Mouse (Mus musculus) CH12.LX (cell line): ENCODE results near the gene Psmd8. TPM values are rescaled to one million over a fixed set of nuclear protein-coding genes. Genes with fewer than 3 reads are reported as not detected.

Experiments used
- DNase-seq: peaks from one replicate; pipeline ENCODE4 v3.0.0-alpha.2; 2013; ENCODE audit errors: extremely low read depth
- H3K27ac ChIP-seq: 2 replicates; pipeline ENCODE4 v1.5.1; 2012; ENCODE audit warnings: low read depth, mild to moderate bottlenecking, control low read depth, moderate library complexity; ENCODE audit not compliant: insufficient read depth
- H3K27me3 ChIP-seq: replicated peaks from 2 replicates; pipeline ENCODE3; 2012; ENCODE audit warnings: inconsistent platforms
- H3K36me3 ChIP-seq, 2 experiments: replicated peaks in 1 of 2; 2 replicates each; pipeline versions ENCODE3 to v1.6.1; 2012; ENCODE audit warnings: inconsistent platforms in 1 of 2, low read length in 1 of 2, mild to moderate bottlenecking in 1 of 2, mixed read lengths in 1 of 2, moderate library complexity in 1 of 2; ENCODE audit not compliant: control insufficient read depth in 1 of 2, insufficient read depth in 1 of 2
- H3K4me1 ChIP-seq, 2 experiments: 2 replicates each; pipeline ENCODE4 v1.6.1; 2012; ENCODE audit warnings: inconsistent platforms in 1 of 2, moderate library complexity in 1 of 2; ENCODE audit not compliant: insufficient read depth in 2 of 2, control insufficient read depth in 1 of 2
- H3K4me2 ChIP-seq: 2 replicates; pipeline ENCODE4 v1.6.1; 2012; ENCODE audit warnings: low read depth, mild to moderate bottlenecking, control low read depth; ENCODE audit not compliant: poor library complexity, insufficient read depth, severe bottlenecking
- H3K4me3 ChIP-seq, 3 experiments: fragments of 150-350 bp in 1 of 3; sonication (generic) in 1 of 3; replicated peaks in 1 of 3; 2 replicates each; pipeline versions ENCODE3 to v1.5.1; 2011 to 2012; ENCODE audit warnings: low read depth in 2 of 3, low read length in 2 of 3, mild to moderate bottlenecking in 2 of 3, moderate library complexity in 2 of 3, control low read depth in 1 of 3, improper control_type of control experiment in 1 of 3, inconsistent platforms in 1 of 3, mixed read lengths in 1 of 3; ENCODE audit not compliant: poor library complexity in 1 of 3
- H3K79me2 ChIP-seq: replicated peaks from 2 replicates; pipeline ENCODE4 v1.6.1; 2012; ENCODE audit warnings: mild to moderate bottlenecking, moderate library complexity; ENCODE audit not compliant: control insufficient read depth, poor library complexity, insufficient read depth, severe bottlenecking; ENCODE audit errors: extremely low read depth
- H3K9ac ChIP-seq: 2 replicates; pipeline ENCODE4 v1.6.1; 2012; ENCODE audit warnings: low read depth, mild to moderate bottlenecking, control low read depth, moderate library complexity; ENCODE audit not compliant: insufficient read depth
- H3K9me3 ChIP-seq: replicated peaks from 2 replicates; pipeline ENCODE3; 2012; ENCODE audit warnings: low read length, inconsistent platforms, mixed read lengths
- BHLHE40 ChIP-seq: IDR thresholded peaks from 2 replicates; pipeline ENCODE4 v1.6.1; 2011; ENCODE audit warnings: mild to moderate bottlenecking, low read depth, low read length, improper control_type of control experiment
- CHD1 ChIP-seq: IDR thresholded peaks from 2 replicates; pipeline ENCODE4 v1.6.1; 2012; ENCODE audit warnings: low read depth, low read length, improper control_type of control experiment, inconsistent platforms
- CHD2 ChIP-seq: IDR thresholded peaks from 2 replicates; pipeline ENCODE4 v1.6.1; 2011; ENCODE audit warnings: low read length, improper control_type of control experiment
- CTCF ChIP-seq, 2 experiments: IDR thresholded peaks in 1 of 2; conservative IDR thresholded peaks in 1 of 2; 2 replicates each; pipeline ENCODE4 v1.5.1; 2011 to 2012; ENCODE audit warnings: low read depth in 2 of 2, low read length in 2 of 2, improper control_type of control experiment in 1 of 2, inconsistent platforms in 1 of 2, mild to moderate bottlenecking in 1 of 2, moderate library complexity in 1 of 2
- E2F4 ChIP-seq: IDR thresholded peaks from 2 replicates; pipeline ENCODE4 v1.6.1; 2011; ENCODE audit warnings: low read depth, low read length, improper control_type of control experiment; ENCODE audit not compliant: insufficient replicate concordance
- ELF1 ChIP-seq: IDR thresholded peaks from 2 replicates; pipeline ENCODE4 v1.6.1; 2014; ENCODE audit warnings: low read depth, mild to moderate bottlenecking, inconsistent platforms, low read length, improper control_type of control experiment
- EP300 ChIP-seq: IDR thresholded peaks from 2 replicates; pipeline ENCODE4 v1.6.1; 2011; ENCODE audit warnings: low read length, improper control_type of control experiment
- ETS1 ChIP-seq: conservative IDR thresholded peaks from 2 replicates; pipeline ENCODE4 v1.6.1; 2012; ENCODE audit warnings: low read depth, mild to moderate bottlenecking, inconsistent platforms, low read length, improper control_type of control experiment, moderate library complexity
- GABPA ChIP-seq: IDR thresholded peaks from 2 replicates; pipeline ENCODE4 v1.6.1; 2012; ENCODE audit warnings: low read depth, low read length, improper control_type of control experiment, inconsistent platforms; ENCODE audit not compliant: insufficient replicate concordance
- HCFC1 ChIP-seq: IDR thresholded peaks from 2 replicates; pipeline ENCODE4 v1.6.1; 2012; ENCODE audit warnings: low read depth, mild to moderate bottlenecking, inconsistent platforms, low read length, improper control_type of control experiment
- IRF4 ChIP-seq: IDR thresholded peaks from 2 replicates; pipeline ENCODE4 v1.6.1; 2014; ENCODE audit warnings: low read depth, mild to moderate bottlenecking, inconsistent platforms, low read length, improper control_type of control experiment
- JUN ChIP-seq: IDR thresholded peaks from 2 replicates; pipeline ENCODE4 v1.6.1; 2011; ENCODE audit warnings: low read depth, mild to moderate bottlenecking, low read length, improper control_type of control experiment, moderate library complexity; ENCODE audit not compliant: insufficient read depth
- KAT2A ChIP-seq: IDR thresholded peaks from 2 replicates; pipeline ENCODE4 v1.6.1; 2012; ENCODE audit warnings: low read length, improper control_type of control experiment, inconsistent platforms; ENCODE audit not compliant: insufficient replicate concordance
- MAFK ChIP-seq: IDR thresholded peaks from 2 replicates; pipeline ENCODE4 v1.6.1; 2011; ENCODE audit warnings: low read length, improper control_type of control experiment; ENCODE audit not compliant: insufficient replicate concordance
- MAX ChIP-seq: IDR thresholded peaks from 2 replicates; pipeline ENCODE4 v1.6.1; 2011; ENCODE audit warnings: low read length, improper control_type of control experiment
- MAZ ChIP-seq: IDR thresholded peaks from 2 replicates; pipeline ENCODE4 v1.6.1; 2012; ENCODE audit warnings: low read depth, mild to moderate bottlenecking, inconsistent platforms, low read length, improper control_type of control experiment, moderate library complexity
- MEF2A ChIP-seq: IDR thresholded peaks from 2 replicates; pipeline ENCODE4 v1.6.1; 2014; ENCODE audit warnings: low read depth, mild to moderate bottlenecking, inconsistent platforms, low read length, improper control_type of control experiment, borderline replicate concordance
- MXI1 ChIP-seq: IDR thresholded peaks from 2 replicates; pipeline ENCODE4 v1.6.1; 2011; ENCODE audit warnings: mild to moderate bottlenecking, low read depth, low read length, improper control_type of control experiment
- MYC ChIP-seq: IDR thresholded peaks from 2 replicates; pipeline ENCODE4 v1.6.1; 2011; ENCODE audit warnings: low read depth, mild to moderate bottlenecking, improper control_type of control experiment, low read length
- NELFE ChIP-seq: IDR thresholded peaks from 2 replicates; pipeline ENCODE4 v1.6.1; 2011; ENCODE audit warnings: low read depth, low read length, improper control_type of control experiment
- NRF1 ChIP-seq: IDR thresholded peaks from 2 replicates; pipeline ENCODE4 v1.6.1; 2014; ENCODE audit warnings: low read depth, mild to moderate bottlenecking, inconsistent platforms, low read length, improper control_type of control experiment, moderate library complexity
- PAX5 ChIP-seq: IDR thresholded peaks from 2 replicates; pipeline ENCODE4 v1.6.1; 2012; ENCODE audit warnings: low read length, inconsistent platforms, mixed read lengths
- POLR2A ChIP-seq: IDR thresholded peaks from 2 replicates; pipeline ENCODE4 v1.6.1; 2011; ENCODE audit warnings: low read depth, mild to moderate bottlenecking, improper control_type of control experiment, low read length
- POLR2AphosphoS2 ChIP-seq: IDR thresholded peaks from 2 replicates; pipeline ENCODE4 v1.6.1; 2011; ENCODE audit warnings: low read depth, low read length, improper control_type of control experiment
- RAD21 ChIP-seq: IDR thresholded peaks from 2 replicates; pipeline ENCODE4 v1.6.1; 2011; ENCODE audit warnings: low read depth, mild to moderate bottlenecking, low read length, improper control_type of control experiment, moderate library complexity
- RCOR1 ChIP-seq: conservative IDR thresholded peaks from 2 replicates; pipeline ENCODE4 v1.6.1; 2012; ENCODE audit warnings: low read depth, mild to moderate bottlenecking, inconsistent platforms, low read length, improper control_type of control experiment
- SIN3A ChIP-seq: IDR thresholded peaks from 2 replicates; pipeline ENCODE4 v1.6.1; 2012; ENCODE audit warnings: low read length, improper control_type of control experiment, inconsistent platforms
- SMC3 ChIP-seq: IDR thresholded peaks from 2 replicates; pipeline ENCODE4 v1.6.1; 2011; ENCODE audit warnings: low read depth, low read length, improper control_type of control experiment
- TBP ChIP-seq: conservative IDR thresholded peaks from 2 replicates; pipeline ENCODE4 v1.6.1; 2011; ENCODE audit warnings: low read depth, low read length, improper control_type of control experiment
- TCF12 ChIP-seq: IDR thresholded peaks from 2 replicates; pipeline ENCODE4 v1.6.1; 2014; ENCODE audit warnings: low read depth, mild to moderate bottlenecking, inconsistent platforms, low read length, improper control_type of control experiment
- UBTF ChIP-seq: IDR thresholded peaks from 2 replicates; pipeline ENCODE4 v1.6.1; 2012; ENCODE audit warnings: low read depth, mild to moderate bottlenecking, inconsistent platforms, low read length, improper control_type of control experiment, moderate library complexity
- USF1 ChIP-seq: IDR thresholded peaks from 2 replicates; pipeline ENCODE4 v1.6.1; 2014; ENCODE audit warnings: low read depth, mild to moderate bottlenecking, inconsistent platforms, low read length, improper control_type of control experiment
- USF2 ChIP-seq: conservative IDR thresholded peaks from 2 replicates; pipeline ENCODE4 v1.6.1; 2011; ENCODE audit warnings: low read depth, low read length, improper control_type of control experiment
- ZC3H11A ChIP-seq: IDR thresholded peaks from 2 replicates; pipeline ENCODE4 v1.6.1; 2012; ENCODE audit warnings: low read depth, mild to moderate bottlenecking, inconsistent platforms, low read length, improper control_type of control experiment
- ZKSCAN1 ChIP-seq: IDR thresholded peaks from 2 replicates; pipeline ENCODE4 v1.6.1; 2012; ENCODE audit warnings: low read depth, inconsistent platforms, low read length, improper control_type of control experiment, borderline replicate concordance
- ZMIZ1 ChIP-seq: IDR thresholded peaks from 2 replicates; pipeline ENCODE4 v1.6.1; 2012; ENCODE audit warnings: low read depth, mild to moderate bottlenecking, inconsistent platforms, low read length, improper control_type of control experiment
- dilution Hi-C: fragments of 300-500 bp; cut with MboI; formaldehyde crosslinking; loops from 2 replicates; pipeline ENCODE4 v1.14.3; 2020; ENCODE audit warnings: low sequenced_read_pairs; ENCODE audit not compliant: extremely low pct_unique_long_range_greater_than_20kb, extremely low pct_ligation_motif_present
- in situ Hi-C: fragments of 300-500 bp; cut with MboI; formaldehyde crosslinking; loops from 3 replicates; pipeline ENCODE4 v1.14.3; 2019; ENCODE audit warnings: low sequenced_read_pairs, low pct_ligation_motif_present, low pct_unique_long_range_greater_than_20kb, mixed read lengths
- polyA plus RNA-seq: library from polyadenylated mRNA; unstranded; fragments of >175 nt; gene quantifications from 2 replicates; pipeline ENCODE4 v1.2.1, GENCODE M21; 2012; ENCODE audit warnings: low read depth; ENCODE audit not compliant: insufficient read length
- total RNA-seq, 2 experiments: library from RNA; depleted of rRNA; stranded (reverse); fragments of 300-350 nt in 1 of 2; fragments of >200 nt in 1 of 2; gene quantifications; 2 replicates each; pipeline ENCODE4 v1.2.3; 2012 to 2014

Gene Psmd8
- total RNA-seq (2012; rRNA removed) (321 and 335 TPM in 2 replicates), total RNA-seq (2014; rRNA removed) (455 and 479 TPM in 2 replicates), polyA plus RNA-seq (308 and 348 TPM in 2 replicates)

GRCm38 (mm10) chr7:29180077-29180853 lies at the start of gene Psmd8:
Psmd8 (minus strand) TSS chr7:29180701.
- Histone ChIP-seq H3K4me1 (peaks cover 4 to 14% of the 10 kb centered on the region in 2 experiments; a peak in 3 of 4 replicates), H3K9me3 (no peaks in the 10 kb centered on the region)

GRCm38 (mm10) chr7:29228202-29228601 lies 47.7 kb upstream of the Psmd8 start:
- TF ChIP-seq MYC: no peak
- TF ChIP-seq KAT2A: no peak
- TF ChIP-seq CHD1: no peak
- TF ChIP-seq ELF1: no peak
- no peak for TF ChIP-seq EP300
- TF ChIP-seq SIN3A: no peak
- no peak for TF ChIP-seq ZMIZ1
- no peak for TF ChIP-seq MAX
- TF ChIP-seq MAFK: 0 out of 2 replicates have a peak, but pooled peaks have one; percentile 45
- no peak overlapping the region for H3K9ac ChIP-seq
- 0 out of 2 replicates have a peak overlapping the region, but pooled peaks have one; percentile 2 for H3K4me2 ChIP-seq
- DNase-seq: peak; percentile 42
- peaks cover 14 to 27% of the 10 kb centered on the region in 2 experiments for H3K4me1 ChIP-seq
- dilution Hi-C loops: no loop called here
- H3K27ac ChIP-seq: no peak overlapping the region; the same call in 1 of the 2 replicates
- no peaks in the 10 kb centered on the region for H3K79me2 ChIP-seq
- H3K4me3 ChIP-seq: no peak overlapping the region
- H3K9me3 ChIP-seq: no peaks in the 10 kb centered on the region
- no peaks in the 10 kb centered on the region for H3K27me3 ChIP-seq
- H3K36me3 ChIP-seq: peaks cover 0 to 7% of the 10 kb centered on the region in 2 experiments
- in situ Hi-C loops: no loop called here

More at GRCm38 (mm10) chr7:29180077-29180853, at the start of gene Psmd8:
- dilution Hi-C loops: no loop called here
- Histone ChIP-seq H3K27ac (peak within 1 kb of the TSS; percentile 81), H3K4me3 (peak within 1 kb of the TSS; percentile 90 to 97 (median 96)), H3K36me3 (peaks cover 25 to 36% of the 10 kb centered on the region in 2 experiments), H3K4me2 (peak within 1 kb of the TSS; percentile 97), H3K27me3 (no peaks in the 10 kb centered on the region), H3K9ac (peak within 1 kb of the TSS; percentile 99), H3K79me2 (peaks cover 37% of the 10 kb centered on the region)
- in situ Hi-C loops: no loop called here
- no peak for TF ChIP-seq ZC3H11A
- TF ChIP-seq CTCF (conservative IDR thresholded peaks at IDR 0.05 in 1 of 2, IDR thresholded peaks at IDR 0.05 in 1 of 2; ENCODE audit: low read depth in 2 of 2, low read length in 2 of 2): peak in 1 of 2 experiments; percentile 66; a peak in 2 of 4 replicates
- TF ChIP-seq UBTF: peak; percentile 77; the same call in 1 of the 2 replicates
- TF ChIP-seq IRF4: peak; percentile 68; the same call in 1 of the 2 replicates
- TF ChIP-seq MAZ: peak; percentile 84; the same call in 1 of the 2 replicates
- TF ChIP-seq NELFE: peak; percentile 96
- peak; percentile 89 for TF ChIP-seq ELF1
- TF ChIP-seq SMC3: peak; percentile 43; the same call in 1 of the 2 replicates
- no peak for TF ChIP-seq E2F4
- peak; percentile 92 for TF ChIP-seq POLR2A
- no peak for TF ChIP-seq JUN
- TF ChIP-seq POLR2AphosphoS2: peak; percentile 56; the same call in 1 of the 2 replicates
- peak; percentile 96 for TF ChIP-seq TCF12
- TF ChIP-seq RCOR1: no peak; the same call in 1 of the 2 replicates
- TF ChIP-seq HCFC1: peak; percentile 80
- no peak for TF ChIP-seq MAFK
- TF ChIP-seq USF1: no peak
- peak; percentile 44; the same call in 1 of the 2 replicates for TF ChIP-seq NRF1
- 0 out of 2 replicates have a peak, but pooled peaks have one; percentile 33 for TF ChIP-seq TBP
- TF ChIP-seq KAT2A: peak; percentile 61; the same call in 1 of the 2 replicates
- TF ChIP-seq CHD1: no peak
- TF ChIP-seq SIN3A: peak; percentile 66; the same call in 1 of the 2 replicates
- no peak for TF ChIP-seq MXI1
- TF ChIP-seq MAX: peak; percentile 36; the same call in 1 of the 2 replicates
- TF ChIP-seq PAX5: no peak
- TF ChIP-seq RAD21: peak; percentile 50
- no peak; the same call in 1 of the 2 replicates for TF ChIP-seq GABPA
- peak; percentile 61; the same call in 1 of the 2 replicates for TF ChIP-seq MEF2A
- TF ChIP-seq ZKSCAN1: no peak
- TF ChIP-seq ZMIZ1: peak; percentile 80; the same call in 1 of the 2 replicates
- TF ChIP-seq EP300: no peak
- TF ChIP-seq BHLHE40: no peak
- no peak for TF ChIP-seq MYC
- TF ChIP-seq CHD2: no peak
- TF ChIP-seq ETS1: 0 out of 2 replicates have a peak, but pooled peaks have one; percentile 33
- TF ChIP-seq USF2: no peak
- DNase-seq: peak; percentile 98
